Mouse (Mus musculus) ES-Bruce4 (cell line): ENCODE measurements around the gene Kcnc1.

ENCODE experiments used
- CTCF ChIP-seq: IDR thresholded peaks from one replicate; pipeline ENCODE4 v1.8.1; 2011; ENCODE audit warnings: low read depth, low read length
- POLR2A ChIP-seq: IDR thresholded peaks from one replicate; pipeline ENCODE4 v1.8.1; 2011; ENCODE audit warnings: low read length; ENCODE audit not compliant: insufficient read depth

GRCm38 (mm10) chr7:46400346-46400745 is 4.0 kb downstream of the Kcnc1 start:
- TF ChIP-seq CTCF (no peak), POLR2A (no peak)
